Mouse (Mus musculus) left cerebral cortex, adult 11 months (tissue): Measurements from ENCODE around the gene Osbp.

Source experiments
- DNase-seq: peaks from one replicate; pipeline ENCODE4 v3.0.0; 2022; ENCODE audit warnings: low spot score

The Osbp gene

DNA sequence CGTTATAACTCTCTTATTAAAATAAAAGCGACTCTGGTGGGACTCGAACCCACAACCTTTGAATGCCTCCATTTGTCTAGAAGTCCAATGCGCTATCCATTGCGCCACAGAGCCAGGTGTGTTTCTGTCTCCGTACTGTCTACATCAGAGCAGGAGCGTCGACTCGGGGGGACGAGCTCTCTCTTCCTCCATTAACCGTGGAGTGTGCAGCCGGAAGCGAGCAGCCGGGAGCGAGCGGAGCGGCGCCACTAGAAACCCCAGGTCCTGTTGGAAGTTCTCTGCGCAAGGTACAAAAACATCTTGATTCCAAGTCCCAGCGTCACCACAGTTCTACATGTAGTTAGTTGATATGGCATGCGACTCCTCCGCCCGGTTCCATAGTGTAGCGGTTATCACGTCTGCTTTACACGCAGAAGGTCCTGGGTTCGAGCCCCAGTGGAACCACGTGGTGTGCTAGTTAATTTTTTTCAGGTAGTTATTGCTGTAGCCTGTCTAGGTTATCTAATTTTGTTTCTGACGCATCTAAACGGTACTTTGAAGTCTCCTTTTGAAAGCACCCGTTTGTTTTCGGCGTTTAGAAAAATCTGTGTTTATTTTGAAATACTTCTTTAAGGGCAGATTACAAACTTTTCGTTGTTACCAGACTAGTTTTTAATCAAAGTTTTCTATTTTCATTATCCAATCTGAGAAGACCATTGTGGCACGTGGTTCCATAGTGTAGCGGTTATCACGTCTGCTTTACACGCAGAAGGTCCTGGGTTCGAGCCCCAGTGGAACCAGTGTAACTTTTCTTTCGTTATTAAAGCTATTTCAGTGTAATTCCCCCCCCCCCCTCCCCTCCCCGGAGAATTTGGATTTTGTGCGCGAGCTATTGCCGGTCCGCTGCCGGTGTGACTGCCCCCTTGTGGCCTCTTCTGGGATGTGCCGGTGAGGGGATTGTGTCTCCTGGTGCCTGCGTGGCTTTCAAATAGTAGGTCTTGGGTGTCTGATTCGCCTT, 46.1 kb downstream of the Osbp start:
- peak; percentile 83 for DNase-seq

DNA sequence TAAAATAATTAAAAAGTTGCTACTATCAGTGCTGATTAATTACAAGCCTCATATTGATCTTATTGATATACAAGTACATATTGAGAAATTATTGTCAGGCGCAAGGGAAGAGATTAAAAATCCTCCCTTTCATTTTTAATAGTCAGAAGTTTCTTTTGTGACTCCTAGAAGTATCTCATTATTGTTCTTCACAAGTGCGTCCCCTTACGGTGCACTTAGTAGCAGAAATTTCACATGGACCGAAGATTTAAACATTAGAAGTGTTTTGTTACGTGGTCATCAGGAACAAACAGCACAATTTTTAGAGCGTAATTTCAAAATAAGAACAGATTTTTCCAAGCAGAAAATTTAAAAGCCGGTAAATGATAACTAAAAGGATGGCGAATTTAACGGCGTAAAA, 46.9 kb downstream of the Osbp start:
- DNase-seq, result no peak

DNA sequence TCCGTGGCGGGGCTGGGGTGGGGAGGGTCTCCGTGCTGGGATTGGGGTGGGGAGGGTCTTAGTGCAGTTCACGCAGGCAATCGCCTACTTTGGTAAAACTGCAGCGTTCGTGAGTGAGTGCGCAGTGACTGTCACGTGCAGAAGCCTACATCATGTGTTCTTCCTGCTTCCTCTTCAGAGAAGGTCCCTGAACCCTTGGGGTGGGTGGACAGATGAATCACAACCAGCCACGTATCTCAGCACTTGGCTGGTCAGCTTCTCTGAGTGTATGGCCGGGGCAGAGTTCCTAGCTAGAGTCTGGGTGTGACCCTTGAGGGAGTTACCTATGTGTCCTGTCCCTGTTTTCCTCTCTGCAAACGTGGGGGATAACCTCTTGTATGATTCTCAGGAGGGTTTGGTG, 47.5 kb downstream of the Osbp start:
- DNase-seq, result peak; percentile 44

DNA sequence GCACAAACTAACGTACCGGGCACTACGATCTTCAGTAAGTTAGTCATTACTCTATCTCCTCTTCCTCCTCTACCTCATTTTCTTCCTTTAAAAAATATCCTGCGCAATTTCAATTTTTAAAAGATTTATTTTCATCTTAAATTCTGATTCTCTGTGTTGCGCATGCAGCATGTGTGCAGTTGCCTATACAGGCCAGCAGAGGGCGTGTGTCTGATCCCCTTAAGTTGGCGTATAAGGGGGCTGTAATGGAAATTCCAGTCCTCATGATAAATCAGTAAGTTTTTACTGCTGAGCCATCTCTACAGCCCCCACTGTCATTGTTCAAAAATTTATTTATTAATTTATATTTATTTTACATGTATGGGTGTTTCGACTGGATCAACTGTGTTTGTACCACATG, 50.0 kb downstream of the Osbp start:
- no peak for DNase-seq

DNA sequence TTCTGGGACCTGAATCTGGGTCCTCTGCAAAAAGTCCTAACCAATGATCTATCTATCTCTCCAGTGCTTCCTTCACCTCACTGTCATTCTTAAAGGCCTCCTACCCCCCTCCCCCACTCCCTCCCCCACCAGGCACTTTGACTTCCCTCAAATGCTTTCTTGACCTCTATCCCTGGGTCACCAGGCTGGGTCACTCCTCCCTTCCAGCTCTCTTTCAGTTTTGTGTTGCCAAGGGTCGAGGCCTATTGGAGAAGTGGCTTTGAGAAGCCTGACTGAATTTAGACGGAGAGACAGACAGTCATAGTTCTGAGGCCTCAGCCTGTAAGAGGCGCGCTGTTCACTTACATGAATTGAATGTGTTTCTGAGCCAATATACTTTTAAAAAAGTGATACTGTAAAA, 50.5 kb downstream of the Osbp start:
- no peak for DNase-seq

DNA sequence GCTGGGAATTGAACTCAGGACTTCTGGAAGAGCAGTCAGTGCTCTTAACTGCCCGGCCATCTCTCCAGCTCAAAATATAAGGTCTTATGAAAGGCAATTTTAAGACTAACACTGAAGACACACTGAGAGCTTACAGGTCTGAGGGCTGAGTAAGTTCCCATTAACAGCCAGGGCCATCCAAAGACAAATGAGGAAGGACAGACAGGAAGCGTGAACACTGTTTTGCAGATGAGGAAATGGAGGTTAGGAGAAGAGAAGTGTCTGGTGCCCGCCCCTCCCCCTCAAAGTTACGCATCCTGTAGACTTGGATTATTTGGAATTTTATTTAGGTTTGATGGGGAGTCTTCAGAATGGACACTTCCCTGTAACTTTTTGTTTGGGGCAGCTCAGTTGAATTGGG, 58.4 kb downstream of the Osbp start:
- DNase-seq, result no peak

DNA sequence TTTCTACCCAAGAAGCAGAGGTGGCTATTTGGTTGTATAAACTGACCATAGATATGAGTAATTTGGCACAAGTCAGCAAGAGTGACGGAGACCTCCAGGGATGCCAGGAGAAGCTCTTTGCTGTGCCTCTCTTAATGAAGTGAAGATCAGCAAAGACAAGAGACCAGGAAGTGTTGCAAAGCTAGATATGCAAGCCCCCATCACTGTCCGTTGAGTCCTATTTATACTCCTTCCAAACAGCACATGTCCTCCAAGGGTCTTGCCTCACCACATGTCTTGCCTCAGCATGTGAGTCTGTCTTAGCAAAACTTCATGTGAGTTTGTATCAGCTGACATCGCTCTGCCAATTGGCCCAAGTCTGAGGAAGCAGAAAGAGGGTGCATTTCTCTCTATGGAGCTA, 59.6 kb downstream of the Osbp start:
- DNase-seq, result no peak

DNA sequence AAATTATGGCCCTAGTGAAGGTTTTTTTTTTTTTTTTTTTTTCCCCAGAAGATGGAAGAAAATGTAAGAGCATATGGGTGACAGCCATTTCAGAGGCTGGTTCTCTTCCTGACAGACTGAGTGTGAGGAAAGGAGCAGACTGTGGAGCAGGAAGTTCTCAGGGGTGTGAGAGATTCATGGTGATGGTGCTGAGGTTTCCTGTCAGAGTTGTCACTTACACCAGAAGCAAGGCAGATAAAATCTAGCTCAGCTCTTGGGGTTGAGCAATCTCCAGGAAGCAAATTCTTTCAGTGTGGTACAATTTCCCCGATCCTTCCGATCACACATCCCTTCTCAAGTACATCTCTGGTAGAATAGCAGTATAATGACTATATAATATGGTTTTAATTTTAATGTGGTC, 60.9 kb downstream of the Osbp start:
- no peak for DNase-seq

DNA sequence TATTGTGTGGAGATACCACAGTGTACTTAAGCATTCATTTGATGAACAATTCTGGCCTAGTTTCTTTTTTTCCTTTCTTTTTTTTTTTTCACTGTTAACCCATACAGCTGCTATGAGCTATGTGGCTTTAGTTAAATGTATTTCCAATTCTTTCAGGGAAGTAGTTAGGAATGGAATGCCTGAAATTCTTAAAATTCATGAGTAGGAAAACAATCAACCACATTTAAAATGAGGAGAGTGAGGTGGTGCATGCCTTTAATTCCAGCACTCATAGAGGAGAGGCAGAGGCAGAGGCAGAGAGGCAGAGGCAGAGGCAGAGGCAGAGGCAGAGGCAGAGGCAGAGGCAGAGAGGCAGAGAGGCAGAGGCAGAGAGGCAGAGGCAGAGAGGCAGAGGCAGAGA, 72.0 kb downstream of the Osbp start:
- DNase-seq, result no peak

DNA sequence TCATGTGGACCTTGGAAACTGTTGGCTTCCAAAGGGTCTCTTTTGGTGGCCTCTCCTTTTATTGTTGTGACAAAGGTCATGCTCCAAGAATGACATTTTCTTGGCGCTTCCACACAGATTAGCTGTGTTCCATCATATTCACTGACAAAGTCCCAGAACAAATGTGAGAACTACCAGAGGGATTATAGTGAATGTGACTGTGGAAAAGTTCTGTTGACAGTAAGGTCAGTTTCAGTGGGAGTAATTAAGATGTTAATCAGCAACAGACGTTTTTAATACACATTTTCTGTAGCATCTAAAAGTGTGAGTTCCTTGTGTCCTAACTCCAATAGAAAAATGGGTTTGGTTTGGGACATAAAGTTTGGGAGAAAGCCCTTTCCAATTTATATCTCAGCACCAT, 75.5 kb downstream of the Osbp start, which contains the start of gene Olfr1423:
Gene Olfr1423 (minus strand): TSS at position 101 of the 400 bp plus-strand sequence.
- DNase-seq, result no peak

DNA sequence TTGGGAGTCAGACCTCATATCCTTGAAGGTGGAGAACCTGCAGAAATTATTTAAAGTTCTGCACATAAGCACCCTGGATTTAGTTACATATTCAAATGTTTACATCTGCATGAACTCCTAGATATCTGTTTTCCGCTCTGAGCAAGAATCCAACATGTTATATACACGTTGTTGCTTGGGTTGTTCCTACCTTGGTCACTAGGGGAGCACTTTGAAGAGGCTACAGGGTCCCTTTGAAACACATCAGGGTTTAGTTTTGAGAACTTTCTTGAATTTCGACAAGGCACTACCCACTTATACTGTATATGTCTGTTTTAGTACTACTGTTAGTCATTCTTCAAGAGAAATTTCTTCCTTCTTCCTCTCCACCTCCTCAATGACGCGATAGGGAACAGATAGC, 77.4 kb downstream of the Osbp start:
- no peak for DNase-seq
